Mouse (Mus musculus): Measurements from ENCODE around the gene Rgs7.

Gene Rgs7

GRCm38 (mm10) chr1:175427112-175427511 lies 65.2 kb downstream of the Rgs7 start:
- DNase-seq = no peak

GRCm38 (mm10) chr1:175426393-175426792 lies 65.9 kb downstream of the Rgs7 start:
- no peak for DNase-seq

- DNase-seq = no peak
Measured at GRCm38 (mm10) chr1:175420883-175421282, 71.4 kb downstream of the Rgs7 start.

GRCm38 (mm10) chr1:175415728-175416127 lies 76.6 kb downstream of the Rgs7 start:
- no peak for DNase-seq

- DNase-seq = no peak
Measured at GRCm38 (mm10) chr1:175410399-175410798, 81.9 kb downstream of the Rgs7 start.

GRCm38 (mm10) chr1:175391894-175392293 lies 100.4 kb downstream of the Rgs7 start:
- no peak for DNase-seq

- DNase-seq = no peak
Measured at GRCm38 (mm10) chr1:175389250-175389649, 103.0 kb downstream of the Rgs7 start.

- DNase-seq = no peak
Measured at GRCm38 (mm10) chr1:175385581-175386235, 106.6 kb downstream of the Rgs7 start.

- no peak for DNase-seq
Measured at GRCm38 (mm10) chr1:175372571-175372970, 119.7 kb downstream of the Rgs7 start.

GRCm38 (mm10) chr1:175368062-175368461 lies 124.2 kb downstream of the Rgs7 start:
- no peak for DNase-seq

GRCm38 (mm10) chr1:175363606-175364005 lies 128.7 kb downstream of the Rgs7 start:
- DNase-seq = no peak

GRCm38 (mm10) chr1:175359411-175360366 lies 132.6 kb downstream of the Rgs7 start:
- peak; percentile 13 to 55 for DNase-seq

GRCm38 (mm10) chr1:175352921-175353320 lies 139.4 kb downstream of the Rgs7 start:
- DNase-seq = no peak

GRCm38 (mm10) chr1:175346162-175346561 lies 146.1 kb downstream of the Rgs7 start:
- DNase-seq = no peak

GRCm38 (mm10) chr1:175336191-175336590 lies 156.1 kb downstream of the Rgs7 start:
- DNase-seq = no peak

GRCm38 (mm10) chr1:175333041-175333854 lies 159.1 kb downstream of the Rgs7 start:
- DNase-seq = no peak

GRCm38 (mm10) chr1:175329934-175330471 lies 162.3 kb downstream of the Rgs7 start:
- DNase-seq = no peak

GRCm38 (mm10) chr1:175322781-175323180 lies 169.5 kb downstream of the Rgs7 start:
- no peak for DNase-seq

- no peak for DNase-seq
Measured at GRCm38 (mm10) chr1:175319205-175319604, 173.1 kb downstream of the Rgs7 start.

- no peak for DNase-seq
Measured at GRCm38 (mm10) chr1:175317264-175317663, 175.0 kb downstream of the Rgs7 start.

GRCm38 (mm10) chr1:175307604-175308003 lies 184.7 kb downstream of the Rgs7 start:
- no peak for DNase-seq

- no peak for DNase-seq
Measured at GRCm38 (mm10) chr1:175300895-175301294, 191.4 kb downstream of the Rgs7 start.

- DNase-seq = no peak
Measured at GRCm38 (mm10) chr1:175300404-175300803, 191.9 kb downstream of the Rgs7 start.
